Mouse (Mus musculus) lung, postnatal 4 days (tissue): Measurements from ENCODE around the gene Mettl21e.
A peak's percentile ranks its signal among the peaks of the same experiment; 100 is the strongest.
"Not testable (repeated sequence)": the region's sequence is repeated elsewhere in the genome, so short reads cannot be mapped to it uniquely, and the experiment has no call there.

ENCODE experiments used
- DNase-seq, 2 experiments: peaks; one replicate each; pipeline ENCODE4 v3.0.0; 2021

The Mettl21e gene

GRCm38 (mm10) chr1:44218876-44219275 lies at the start of gene Mettl21e:
Mettl21e (minus strand) TSS chr1:44218961.
- peak; percentile 51 to 76 for DNase-seq

DNA sequence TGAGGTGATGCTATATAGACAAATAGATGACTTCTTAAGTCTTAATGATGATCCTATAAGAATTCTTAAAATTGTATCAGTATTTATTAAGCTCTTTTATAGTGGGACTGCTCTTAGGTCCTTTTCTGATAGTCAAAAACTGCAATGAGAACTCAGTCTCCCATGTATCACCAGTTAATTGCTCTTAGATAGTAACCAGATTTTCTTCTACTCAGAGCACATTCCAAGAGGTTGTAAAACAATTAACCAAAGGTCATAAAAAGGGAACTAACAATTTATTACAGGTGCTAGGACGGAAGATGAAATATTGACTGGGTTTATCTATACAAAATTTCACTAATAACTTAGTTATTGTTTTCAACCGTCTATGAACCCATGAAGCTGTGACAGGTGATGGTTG lies 21.7 kb upstream of the Mettl21e start:
- not testable (repeated sequence) for DNase-seq

DNA sequence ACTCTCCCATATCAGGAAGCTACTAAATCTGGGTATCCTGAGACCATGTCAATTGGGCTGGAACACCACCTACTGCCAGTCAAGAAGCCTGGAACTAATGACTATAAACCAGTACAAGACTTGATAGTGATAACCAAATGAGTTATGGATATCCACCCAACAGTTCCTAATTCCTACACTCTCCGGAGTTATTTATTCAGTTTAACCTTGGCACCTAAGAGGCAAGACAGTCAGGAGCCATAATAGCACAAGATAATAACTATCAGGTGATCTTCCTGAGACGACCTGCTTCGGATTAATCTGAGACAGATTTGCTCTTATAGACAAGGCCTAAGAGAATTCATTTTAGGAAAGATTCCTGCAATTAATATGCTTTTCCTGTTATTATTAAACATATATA lies 21.2 kb upstream of the Mettl21e start:
- no peak for DNase-seq

- no peak for DNase-seq
Measured at GRCm38 (mm10) chr1:44237305-44237704, 18.5 kb upstream of the Mettl21e start.

DNA sequence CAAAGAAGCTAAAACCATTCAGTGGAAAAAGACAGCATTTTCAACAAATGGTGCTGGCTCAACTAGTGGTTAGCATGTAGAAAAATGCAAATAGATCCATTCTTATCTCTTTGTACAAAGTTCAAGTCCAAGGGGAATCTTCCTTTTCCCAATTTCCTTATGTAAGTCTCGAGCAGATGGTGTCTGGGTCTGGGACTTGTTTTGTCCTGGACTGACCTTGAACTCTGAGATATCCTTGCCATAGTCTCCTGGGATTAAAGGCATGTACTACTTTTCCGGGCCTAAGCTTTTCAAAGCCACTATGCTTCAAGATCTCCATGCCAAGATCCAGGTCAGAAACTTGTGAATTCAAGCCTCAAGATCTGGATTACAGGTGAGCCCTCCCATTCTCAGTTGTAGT lies 16.6 kb upstream of the Mettl21e start:
- DNase-seq: no peak

- not testable (repeated sequence) for DNase-seq
Measured at GRCm38 (mm10) chr1:44234531-44234930, 15.8 kb upstream of the Mettl21e start.

DNA sequence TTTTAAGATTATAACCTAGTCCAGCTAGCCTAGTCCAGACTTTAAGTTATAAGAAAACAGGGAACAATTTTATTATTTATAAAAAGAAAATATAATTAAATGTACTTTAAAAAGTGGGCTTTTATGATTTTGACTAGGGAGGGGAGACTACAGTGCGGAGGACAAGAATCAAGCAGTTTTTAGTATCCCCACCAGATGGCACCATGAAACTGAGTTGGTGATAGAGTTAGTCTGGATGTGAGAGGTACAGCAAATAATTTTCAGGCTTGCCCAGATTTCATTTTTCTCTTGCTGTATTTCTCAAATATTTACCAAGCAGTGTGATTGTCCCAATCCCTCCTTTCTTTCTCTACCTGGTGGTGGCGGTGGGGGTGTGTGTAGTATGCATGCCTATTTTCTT lies 10.3 kb upstream of the Mettl21e start:
- DNase-seq: peak in 1 of 2 experiments; percentile 53

- no peak for DNase-seq
Measured at GRCm38 (mm10) chr1:44217118-44217517, 1.6 kb downstream of the Mettl21e start.

DNA sequence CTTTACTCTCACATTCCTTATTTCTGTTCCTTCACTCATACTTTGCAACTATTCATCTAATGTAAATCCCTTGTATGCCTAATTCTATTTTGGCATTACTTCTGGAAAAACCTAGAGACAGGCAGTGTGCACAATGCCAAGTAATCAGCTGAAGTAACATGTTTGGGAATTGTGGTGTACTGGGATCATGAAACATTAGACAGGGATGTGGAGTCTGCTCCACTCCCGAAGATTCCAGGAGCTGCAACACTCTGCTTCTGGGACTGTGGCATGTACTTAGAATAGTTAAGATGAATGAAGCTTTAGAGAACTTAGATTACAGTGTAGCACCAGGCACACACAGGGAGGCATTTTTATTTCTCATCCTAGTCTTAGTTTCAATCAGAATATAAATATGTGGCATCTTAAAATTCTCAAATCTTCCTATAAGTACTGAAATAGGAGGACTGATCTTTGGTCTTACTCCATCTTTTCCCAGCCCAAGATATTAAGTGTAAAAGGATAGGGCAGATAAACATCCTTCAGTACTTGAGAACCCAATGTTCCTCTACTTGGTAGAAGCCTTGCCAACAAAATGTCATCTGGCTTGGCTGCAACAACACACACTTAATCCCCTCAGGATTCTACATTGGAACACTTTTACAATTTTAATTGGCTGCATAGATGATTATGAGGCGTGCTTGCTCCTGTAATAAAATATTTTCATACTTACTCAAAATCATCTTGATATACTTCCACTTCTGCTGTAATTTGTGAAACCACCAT lies 2.2 kb downstream of the Mettl21e start:
- DNase-seq: peak; percentile 39 to 56

- no peak for DNase-seq
Measured at GRCm38 (mm10) chr1:44214443-44214842, 4.3 kb downstream of the Mettl21e start.

DNA sequence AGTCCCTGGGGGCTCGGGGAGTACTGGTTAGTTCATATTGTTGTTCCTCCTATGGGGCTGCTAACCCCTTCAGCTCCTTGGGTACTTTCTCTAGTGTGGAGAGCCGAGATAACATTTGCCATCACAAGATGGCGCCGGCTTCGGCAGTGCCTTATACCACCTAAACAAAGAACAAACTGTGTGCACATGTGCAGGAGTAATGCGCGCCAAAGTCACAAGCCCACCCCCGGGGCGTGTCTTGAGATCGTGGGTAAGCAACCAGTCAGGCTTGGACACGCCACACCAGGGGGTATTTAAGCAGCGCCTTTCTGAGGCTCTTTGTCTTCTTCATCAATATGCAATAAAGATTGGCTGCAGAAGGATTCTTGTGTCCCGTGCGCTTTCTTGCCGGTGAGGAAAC lies 15.9 kb downstream of the Mettl21e start:
- DNase-seq: no peak

- DNase-seq: peak in 1 of 2 experiments; percentile 25
Measured at GRCm38 (mm10) chr1:44198273-44199171, 20.2 kb downstream of the Mettl21e start.

- no peak for DNase-seq
Measured at GRCm38 (mm10) chr1:44186396-44186795, 32.4 kb downstream of the Mettl21e start.

DNA sequence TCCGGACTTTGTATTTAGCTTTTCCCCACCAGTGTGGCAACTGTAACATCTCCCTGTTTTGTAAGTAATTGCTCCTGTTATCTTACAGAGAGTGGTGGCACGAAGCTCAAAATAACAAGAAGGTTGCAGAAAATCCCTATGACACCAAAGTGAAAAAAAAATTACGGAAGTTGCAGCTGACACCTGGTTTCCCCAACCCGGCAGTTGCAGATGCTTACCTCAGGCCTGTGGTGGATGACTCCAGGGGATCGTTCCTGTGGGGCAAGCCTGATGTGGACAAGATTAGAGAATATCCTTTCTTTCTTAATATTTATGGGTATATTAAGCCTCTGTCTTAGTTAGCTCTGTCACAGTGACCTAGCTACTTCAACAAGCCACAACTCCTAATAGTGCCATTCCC lies 40.7 kb downstream of the Mettl21e start:
- DNase-seq: no peak

GRCm38 (mm10) chr1:44173903-44174302 lies 44.9 kb downstream of the Mettl21e start:
- DNase-seq: no peak

GRCm38 (mm10) chr1:44172656-44173055 lies 46.1 kb downstream of the Mettl21e start:
- DNase-seq: no peak

- DNase-seq: no peak
Measured at GRCm38 (mm10) chr1:44167859-44168383, 50.8 kb downstream of the Mettl21e start.

DNA sequence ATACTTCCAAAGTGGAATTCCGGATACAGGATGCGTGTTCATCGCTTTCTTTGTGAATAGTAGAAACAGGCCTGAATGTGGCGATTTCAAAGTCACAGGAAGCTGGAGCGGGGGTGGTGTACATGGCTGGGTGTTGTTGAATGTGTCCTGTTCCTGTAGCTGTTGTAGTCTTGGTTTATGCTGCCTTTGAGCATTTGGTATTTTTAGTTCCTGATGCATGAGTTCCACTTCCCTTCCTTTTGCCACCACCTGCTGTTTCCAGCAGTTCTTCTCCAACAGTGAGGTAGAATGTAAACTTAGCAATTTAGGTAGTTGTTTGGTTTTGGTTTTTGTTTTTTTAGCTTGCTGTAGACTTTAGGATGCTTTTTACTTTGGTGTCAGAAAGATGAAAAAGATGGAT lies 56.4 kb downstream of the Mettl21e start:
- DNase-seq: no peak

DNA sequence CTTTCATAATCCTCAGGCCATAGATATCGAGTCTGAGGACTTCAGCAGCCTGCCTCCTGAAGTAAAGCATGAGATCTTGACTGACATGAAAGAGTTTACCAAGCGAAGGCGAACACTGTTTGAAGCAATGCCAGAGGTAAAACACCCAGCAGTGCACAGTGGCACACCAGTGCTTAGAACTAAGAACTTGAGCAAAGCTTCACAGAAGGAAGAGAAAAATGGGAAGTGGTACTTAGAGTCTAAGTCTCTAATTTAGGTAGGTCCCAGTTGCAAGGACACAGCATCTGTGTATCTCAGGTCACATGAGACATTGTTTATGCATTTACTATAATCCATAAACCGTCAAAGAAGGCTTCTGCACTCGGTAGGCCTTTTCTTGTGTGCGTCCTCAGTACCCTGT lies 56.9 kb downstream of the Mettl21e start:
- no peak for DNase-seq

GRCm38 (mm10) chr1:44158317-44158716 lies 60.4 kb downstream of the Mettl21e start:
- no peak for DNase-seq

DNA sequence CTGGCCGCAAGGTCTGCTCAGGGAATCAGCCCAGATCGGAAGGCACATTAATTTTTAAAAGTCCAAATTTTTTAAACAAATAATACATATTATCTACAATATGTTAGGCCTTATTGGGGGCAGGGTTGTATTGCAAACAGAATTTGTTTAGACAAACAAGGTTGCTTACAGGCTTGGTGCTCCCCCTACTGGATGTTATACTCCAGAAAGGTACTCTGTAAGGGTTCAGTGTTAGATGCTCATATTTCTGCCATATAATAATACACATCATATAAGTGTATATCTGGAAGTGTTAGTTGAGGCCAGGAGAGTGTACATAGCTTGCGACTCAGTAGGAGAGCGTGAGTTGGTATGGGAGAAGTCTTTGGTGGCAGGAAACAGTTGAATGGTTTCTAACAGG lies 63.5 kb downstream of the Mettl21e start:
- DNase-seq: no peak
